Comparison of ENCODE assay signal across 11 mouse cellular contexts in genomic region chr11:5167311-5167710, GRCm38 (mm10). TPM values are rescaled to one million over a fixed set of nuclear protein-coding genes. Genes with fewer than 3 reads are reported as not detected.
DNase-seq lines count a peak whose midpoint lies in the region; ATAC-seq lines count a peak whose summit lies in the region.
"Had no signal": no experiment of that assay in that cellular context is flagged by ENCODE, and none has a peak within 500 bp of the region (broad histone marks: within the 10 kb centered on the region; RNA-seq: fewer than 3 reads in every experiment).

No protein-coding gene starts in this region.

- 0 out of 2 replicates have a peak overlapping the region, but pooled peaks have one; percentile 46 for H3K27ac ChIP-seq in embryonic facial prominence, embryonic 10.5 days (replicated peaks)
- peak overlapping the region; percentile 32; the same call in 1 of the 2 replicates for H3K27ac ChIP-seq in hindbrain, embryonic 13.5 days
- H3K27ac ChIP-seq in intestine, embryonic 15.5 days, result no peak overlapping the region
- no peak overlapping the region for H3K27ac ChIP-seq in kidney, embryonic 15.5 days
- H3K27ac ChIP-seq: gastrocnemius, adult 2 months had no signal

- H3K4me1 ChIP-seq in embryonic facial prominence, embryonic 10.5 days, result peaks cover 44% of the 10 kb centered on the region
- H3K4me1 ChIP-seq in hindbrain, embryonic 13.5 days (replicated peaks), result peaks cover 23% of the 10 kb centered on the region
- H3K4me1 ChIP-seq in intestine, embryonic 15.5 days (replicated peaks), result peaks cover 17% of the 10 kb centered on the region
- peaks cover 27% of the 10 kb centered on the region for H3K4me1 ChIP-seq in kidney, embryonic 15.5 days

- H3K36me3 ChIP-seq in embryonic facial prominence, embryonic 10.5 days (replicated peaks), result no peaks in the 10 kb centered on the region
- H3K36me3 ChIP-seq in hindbrain, embryonic 13.5 days, result no peaks in the 10 kb centered on the region
- H3K36me3 ChIP-seq in intestine, embryonic 15.5 days, result no peaks in the 10 kb centered on the region
- no peaks in the 10 kb centered on the region for H3K36me3 ChIP-seq in kidney, embryonic 15.5 days

- no peak overlapping the region for H3K9ac ChIP-seq in hindbrain, embryonic 13.5 days
- H3K9ac ChIP-seq in intestine, embryonic 15.5 days, result no peak overlapping the region
- no peak overlapping the region for H3K9ac ChIP-seq in kidney, embryonic 15.5 days

- no peaks in the 10 kb centered on the region for H3K9me3 ChIP-seq in embryonic facial prominence, embryonic 10.5 days
- H3K9me3 ChIP-seq in hindbrain, embryonic 13.5 days, result no peaks in the 10 kb centered on the region
- H3K9me3 ChIP-seq in intestine, embryonic 15.5 days, result no peaks in the 10 kb centered on the region
- no peaks in the 10 kb centered on the region for H3K9me3 ChIP-seq in kidney, embryonic 15.5 days (replicated peaks)

- H3K27me3 ChIP-seq in embryonic facial prominence, embryonic 10.5 days (replicated peaks; ENCODE audit: low read depth, poor library complexity, severe bottlenecking), result peaks cover 14% of the 10 kb centered on the region; the same call in 1 of the 2 replicates
- H3K27me3 ChIP-seq in hindbrain, embryonic 13.5 days, result no peaks in the 10 kb centered on the region; the same call in 1 of the 2 replicates
- H3K27me3 ChIP-seq in intestine, embryonic 15.5 days (replicated peaks), result no peaks in the 10 kb centered on the region
- no peaks in the 10 kb centered on the region for H3K27me3 ChIP-seq in kidney, embryonic 15.5 days

- no peak overlapping the region for H3K4me2 ChIP-seq in hindbrain, embryonic 13.5 days
- H3K4me2 ChIP-seq in intestine, embryonic 15.5 days (replicated peaks), result no peak overlapping the region
- H3K4me2 ChIP-seq in kidney, embryonic 15.5 days, result no peak overlapping the region

- no peak for ATAC-seq in hindbrain, embryonic 13.5 days (ENCODE audit: low FRiP score)
- ATAC-seq in intestine, embryonic 15.5 days, result no peak
- ATAC-seq in kidney, embryonic 15.5 days (replicated peaks; ENCODE audit: low FRiP score), result no peak

- peak; percentile 40 for DNase-seq in cerebellum, adult 9-11 months
- no peak for DNase-seq in cerebellum, adult 11 months
- DNase-seq in embryonic facial prominence, embryonic 10.5 days (ENCODE audit: low spot score), result no peak
- DNase-seq in left cerebral cortex, postnatal 4 days, result peak; percentile 41
- DNase-seq in heart, postnatal 10 days, result no peak
- DNase-seq: cerebellum, adult 9-10 months; gastrocnemius, adult 2 months; kidney, adult 11 months had no signal

- WGBS in embryonic facial prominence, embryonic 10.5 days, result 82% methylated on average over 9 of the region's 9 CpGs
- 54% methylated on average over 9 of the region's 9 CpGs for WGBS in hindbrain, embryonic 13.5 days
- 85% methylated on average over 9 of the region's 9 CpGs for WGBS in intestine, embryonic 15.5 days
- WGBS in kidney, embryonic 15.5 days, result 70% methylated on average over 9 of the region's 9 CpGs

- intact Hi-C loops in left cerebral cortex, postnatal 4 days (cut with DNase I), result no loop called here
- intact Hi-C loops in heart, postnatal 10 days (cut with DNase I), result no loop called here

- no peak overlapping the region for H3K4me3 ChIP-seq in embryonic facial prominence, embryonic 10.5 days
- H3K4me3 ChIP-seq in hindbrain, embryonic 13.5 days, result no peak overlapping the region
- no peak overlapping the region for H3K4me3 ChIP-seq in intestine, embryonic 15.5 days (replicated peaks)
- no peak overlapping the region for H3K4me3 ChIP-seq in kidney, embryonic 15.5 days (replicated peaks)
- H3K4me3 ChIP-seq: gastrocnemius, adult 2 months had no signal

RNA-seq across cellular contexts. Expression of gene Emid1, which starts 15.3 kb away (rescaled TPM):
- polyA plus RNA-seq in embryonic facial prominence, embryonic 10.5 days (2016; fragmentation: Nextera tagmentation; extraction: Ambion mirVana), result 13.1 and 24.6 TPM in 2 replicates
- polyA plus RNA-seq in hindbrain, embryonic 13.5 days (2015; fragmentation: Nextera tagmentation; extraction: Ambion mirVana), result 13.8 and 15.9 TPM in 2 replicates
- 10 to 100 TPM; 38.7 to 43.8 TPM for total RNA-seq in left cerebral cortex, postnatal 4 days (2021)
- 1 to 10 TPM; 4.7 to 5.1 TPM for total RNA-seq in heart, postnatal 10 days (2021)
- 94.4 and 105 TPM in 2 replicates for polyA plus RNA-seq in intestine, embryonic 15.5 days (2015; fragmentation: Nextera tagmentation; extraction: Ambion mirVana)
- polyA plus RNA-seq in kidney, embryonic 15.5 days (2015; fragmentation: Nextera tagmentation; extraction: Ambion mirVana), result 190 and 191 TPM in 2 replicates

Comparison
In these comparisons a context has a peak if more than half of its experiments do, and no peak if none do; other contexts are left out.
1. DNase-seq: peak in cerebellum, adult 9-11 months (single experiment) and left cerebral cortex, postnatal 4 days (single experiment); none in cerebellum, adult 11 months (single experiment), embryonic facial prominence, embryonic 10.5 days (single experiment) and heart, postnatal 10 days (0 of 2).
2. H3K27ac ChIP-seq: peak in embryonic facial prominence, embryonic 10.5 days (single experiment) and hindbrain, embryonic 13.5 days (single experiment); none in intestine, embryonic 15.5 days (single experiment) and kidney, embryonic 15.5 days (single experiment).